Mouse (Mus musculus): ENCODE measurements around the gene Krtap1-3.

GRCm38 (mm10) chr11:99547892-99548291 is 43.2 kb downstream of the Krtap1-3 start:
- TF ChIP-seq CTCF (IDR thresholded peaks at IDR 0.05; ENCODE audit: low read depth) (no peak), EP300 (IDR thresholded peaks at IDR 0.05; ENCODE audit: low read depth) (no peak)

All from liver, postnatal 0 days (tissue).